Mouse (Mus musculus): ENCODE data around the gene Gm10382.

The Gm10382 gene

DNA sequence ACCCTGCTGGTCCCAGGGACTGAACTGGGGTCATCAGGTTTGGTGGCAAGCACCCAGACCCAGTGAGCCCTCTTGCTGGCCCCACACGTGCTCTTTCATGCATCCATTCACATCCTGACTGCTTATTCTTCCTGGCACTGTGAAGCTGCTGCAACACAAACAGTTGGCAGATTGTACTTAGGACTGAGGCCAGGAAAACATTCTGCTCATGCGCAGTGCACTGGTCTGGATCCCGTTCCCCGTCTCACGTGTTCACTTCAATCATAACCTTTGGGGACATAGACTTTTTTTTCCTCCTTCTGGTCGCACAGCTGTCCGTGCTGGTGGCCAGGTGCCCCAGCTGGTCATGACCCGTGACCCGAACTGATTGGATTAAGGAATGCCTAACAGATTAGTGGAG, 28.6 kb upstream of the Gm10382 start:
- no peak for TF ChIP-seq GATA4 (IDR thresholded peaks at IDR 0.05; ENCODE audit: insufficient replicate concordance, low read length)

DNA sequence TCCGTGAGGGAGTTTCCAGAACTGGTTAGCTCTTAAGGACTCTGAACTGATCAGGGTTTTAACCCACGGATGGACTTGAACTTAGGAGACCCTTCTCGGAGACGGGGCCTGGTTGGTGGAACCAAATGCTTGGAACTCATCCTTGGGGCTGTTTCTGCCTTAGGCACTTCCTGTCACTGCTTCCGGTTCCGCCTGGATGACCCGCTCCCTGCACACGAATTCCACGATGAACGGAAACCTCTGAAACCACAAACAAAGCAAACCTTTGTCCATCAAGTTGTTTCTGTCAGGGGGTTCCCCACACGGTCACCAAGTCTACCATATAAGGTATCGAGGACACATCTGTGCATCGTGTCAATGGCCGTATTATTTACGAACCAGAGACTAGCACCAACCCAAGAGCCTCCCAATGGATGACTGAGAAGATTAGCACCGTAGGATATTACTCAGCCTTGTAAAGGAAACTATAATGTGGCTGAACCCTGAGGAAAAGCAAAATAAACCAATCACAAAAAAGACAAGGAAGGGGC, 28.1 kb upstream of the Gm10382 start:
- TF ChIP-seq GATA4 (IDR thresholded peaks at IDR 0.05; ENCODE audit: insufficient replicate concordance, low read length) = no peak

DNA sequence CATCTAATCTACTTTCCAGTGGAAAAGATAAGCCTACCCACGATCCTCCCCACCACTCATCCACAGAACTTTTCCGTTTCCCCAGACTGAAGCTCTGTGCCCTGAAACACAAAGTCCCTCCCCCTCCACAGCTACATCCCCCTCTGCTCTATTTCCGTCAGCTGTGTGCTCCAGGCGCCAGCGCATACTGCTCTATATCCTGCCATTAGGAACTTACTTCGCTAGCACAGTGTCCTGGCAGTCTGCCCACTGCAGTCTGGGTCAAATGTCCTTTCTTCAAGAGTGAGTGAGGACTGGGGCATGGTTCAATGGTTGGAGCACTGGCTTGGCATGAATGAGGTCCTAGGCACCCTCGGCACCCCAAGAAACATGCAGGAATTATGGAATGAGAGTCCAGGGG, 25.2 kb upstream of the Gm10382 start:
- no peak for TF ChIP-seq GATA4 (IDR thresholded peaks at IDR 0.05; ENCODE audit: insufficient replicate concordance, low read length)

DNA sequence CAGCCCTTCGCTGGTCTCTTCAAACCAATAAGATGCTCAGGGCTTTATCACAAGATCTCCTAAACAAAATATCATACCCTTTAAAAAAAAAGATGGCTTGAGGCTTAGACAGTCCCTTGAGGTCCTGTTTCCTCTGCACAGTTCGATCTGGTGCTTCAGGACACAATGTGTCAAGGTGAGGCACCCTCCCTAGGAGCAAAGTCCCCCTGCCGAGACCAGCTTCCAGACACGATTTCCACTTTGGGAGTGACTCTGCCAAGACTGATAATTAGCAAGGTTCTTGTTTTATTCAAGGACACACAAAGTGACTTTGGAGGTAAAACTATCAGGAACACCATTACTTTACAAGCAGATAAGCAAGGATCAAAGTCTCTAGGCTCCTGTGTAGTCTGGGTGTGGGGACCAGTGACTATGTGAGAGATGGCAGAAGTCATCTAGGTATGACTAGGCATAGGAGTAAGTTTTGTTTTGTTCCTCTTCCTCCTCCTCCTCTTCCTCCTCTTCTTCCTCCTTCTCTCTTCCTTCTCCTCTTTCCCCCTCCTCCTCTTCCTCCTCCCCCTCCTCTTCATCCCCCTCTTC, 24.2 kb upstream of the Gm10382 start:
- no peak for TF ChIP-seq GATA4 (IDR thresholded peaks at IDR 0.05; ENCODE audit: insufficient replicate concordance, low read length)

DNA sequence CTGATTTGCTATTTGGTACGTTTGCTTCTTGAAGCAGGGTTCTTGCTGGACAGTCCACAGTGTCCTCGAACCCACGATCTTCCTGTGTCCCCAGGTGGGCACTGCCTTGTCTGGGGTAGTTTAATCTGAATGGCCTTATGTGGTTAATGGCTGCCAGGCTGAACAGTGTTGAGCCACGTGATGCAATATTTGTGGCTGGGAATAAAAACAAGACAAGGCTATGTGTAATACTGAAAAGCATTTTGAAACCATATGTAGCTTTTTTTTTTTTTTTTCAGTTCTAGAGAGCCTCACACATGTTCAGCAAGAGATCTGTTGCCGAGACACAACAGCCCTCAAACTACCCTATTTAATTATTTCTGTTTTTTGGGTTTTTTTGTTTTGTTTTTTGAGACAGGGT, 21.0 kb upstream of the Gm10382 start:
- no peak for TF ChIP-seq GATA4 (IDR thresholded peaks at IDR 0.05; ENCODE audit: insufficient replicate concordance, low read length)

GRCm38 (mm10) chr5:125368568-125368967, 20.6 kb upstream of the Gm10382 start:
- TF ChIP-seq GATA4 (IDR thresholded peaks at IDR 0.05; ENCODE audit: insufficient replicate concordance, low read length) = no peak

DNA sequence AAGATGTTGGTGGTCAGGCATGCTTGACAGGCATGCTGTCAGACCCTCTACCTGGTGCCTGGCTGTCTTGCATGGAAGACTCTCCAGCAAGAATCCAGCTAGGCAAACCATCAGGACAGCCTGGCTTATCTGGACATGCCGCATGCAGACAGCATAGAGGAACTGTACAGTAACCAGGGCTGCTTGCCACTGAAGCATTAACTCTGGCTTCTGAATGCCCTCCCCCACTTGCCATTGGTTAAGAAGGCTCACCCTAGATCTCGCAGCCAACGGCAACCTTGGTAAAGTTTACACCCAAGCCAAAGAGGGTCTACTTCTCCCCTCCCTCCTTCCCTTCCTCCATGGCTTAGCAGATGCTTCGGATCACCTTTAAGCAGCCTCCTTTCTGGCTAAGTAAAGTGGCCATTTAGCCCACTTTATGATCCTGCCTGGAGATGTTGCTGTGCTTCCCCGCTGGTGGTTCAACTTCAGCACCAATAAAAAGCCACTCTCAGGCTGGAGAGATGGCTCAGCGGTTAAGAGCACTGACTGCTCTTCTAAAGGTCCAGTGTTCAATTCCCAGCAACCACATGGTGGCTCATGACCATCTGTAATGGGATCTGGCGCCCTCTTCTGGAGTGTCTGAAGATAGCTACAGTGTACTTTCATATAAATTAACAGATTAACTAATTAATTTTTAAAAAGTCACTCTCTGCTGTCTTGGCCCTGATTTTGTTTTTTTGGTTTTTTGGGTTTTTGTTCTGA, 18.0 kb upstream of the Gm10382 start:
- no peak for TF ChIP-seq GATA4 (IDR thresholded peaks at IDR 0.05; ENCODE audit: insufficient replicate concordance, low read length)

DNA sequence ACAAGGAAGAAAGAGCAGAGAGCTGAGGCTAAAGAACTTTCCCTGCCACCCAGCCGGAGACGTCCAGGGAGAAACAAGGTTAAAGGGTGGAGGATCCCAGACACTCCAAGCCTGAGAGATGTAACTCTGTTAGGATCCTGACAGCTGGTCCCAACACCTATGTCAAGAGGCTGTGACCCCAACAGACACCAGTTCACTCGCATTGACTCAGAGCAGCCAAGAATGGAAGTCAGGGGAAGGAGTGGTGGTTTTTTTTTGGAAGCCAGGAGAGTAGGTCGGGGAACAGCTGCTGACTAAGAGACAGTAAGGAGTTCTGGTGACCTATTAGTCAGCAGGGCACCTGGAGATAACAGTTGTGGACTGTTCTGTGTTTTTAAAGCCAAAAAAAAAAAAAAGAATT, 17.1 kb upstream of the Gm10382 start:
- no peak for TF ChIP-seq GATA4 (IDR thresholded peaks at IDR 0.05; ENCODE audit: insufficient replicate concordance, low read length)

DNA sequence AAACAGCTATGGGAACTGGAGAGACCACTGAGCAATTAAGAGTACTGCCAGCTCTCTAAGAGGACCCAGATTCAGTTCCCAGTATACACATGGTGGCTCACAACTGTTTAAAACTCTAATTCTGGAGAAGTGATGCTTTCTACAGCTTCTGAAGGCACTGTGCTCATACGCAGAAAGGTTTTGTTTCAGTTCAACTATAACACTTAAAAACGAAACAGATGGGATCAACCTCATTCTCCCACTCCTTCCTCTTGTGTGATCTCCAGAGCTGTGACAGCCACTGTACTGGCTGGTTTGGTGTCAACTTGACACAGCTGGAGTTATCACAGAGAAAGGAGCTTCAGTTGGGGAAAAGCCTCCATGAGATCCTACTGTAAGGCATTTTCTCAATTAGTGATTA, 13.3 kb upstream of the Gm10382 start:
- no peak for TF ChIP-seq GATA4 (IDR thresholded peaks at IDR 0.05; ENCODE audit: insufficient replicate concordance, low read length)

GRCm38 (mm10) chr5:125377214-125377613, 11.9 kb upstream of the Gm10382 start:
- no peak for TF ChIP-seq GATA4 (IDR thresholded peaks at IDR 0.05; ENCODE audit: insufficient replicate concordance, low read length)

GRCm38 (mm10) chr5:125378919-125379318, 10.2 kb upstream of the Gm10382 start:
- no peak for TF ChIP-seq GATA4 (IDR thresholded peaks at IDR 0.05; ENCODE audit: insufficient replicate concordance, low read length)

- no peak for TF ChIP-seq GATA4 (IDR thresholded peaks at IDR 0.05; ENCODE audit: insufficient replicate concordance, low read length)
Observed at GRCm38 (mm10) chr5:125381954-125382672, 7.0 kb upstream of the Gm10382 start.

GRCm38 (mm10) chr5:125382673-125383558, 6.2 kb upstream of the Gm10382 start:
- TF ChIP-seq GATA4 (IDR thresholded peaks at IDR 0.05; ENCODE audit: insufficient replicate concordance, low read length) = no peak

- TF ChIP-seq GATA4 (IDR thresholded peaks at IDR 0.05; ENCODE audit: insufficient replicate concordance, low read length) = no peak
Observed at GRCm38 (mm10) chr5:125383637-125384420, 5.3 kb upstream of the Gm10382 start.
